Mouse (Mus musculus): ENCODE measurements around the gene Pcp4.
"Not testable (repeated sequence)": the region's sequence is repeated elsewhere in the genome, so short reads cannot be mapped to it uniquely, and the experiment has no call there.

The Pcp4 gene

DNA sequence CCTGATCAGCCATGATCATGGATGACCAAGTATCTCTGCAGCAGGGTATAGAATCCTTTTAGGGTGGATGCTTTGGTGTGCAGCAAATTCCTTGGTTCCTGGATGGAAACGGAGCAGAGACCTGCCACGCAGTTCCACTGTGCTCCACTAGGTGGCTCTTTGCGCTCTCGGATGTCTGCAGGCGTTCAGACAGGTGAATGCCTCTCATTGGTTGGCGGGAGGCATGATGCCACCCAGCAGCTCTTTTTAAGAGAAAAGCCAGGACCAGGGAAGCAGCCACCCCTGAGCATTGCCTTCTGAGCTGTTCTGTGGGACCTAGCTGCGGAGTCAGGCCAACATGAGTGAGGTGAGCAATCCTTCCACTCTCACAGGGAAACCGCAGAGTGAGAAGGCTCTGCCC, at the start of gene Pcp4:
Gene Pcp4 (plus strand): TSS at position 162 of the 400 bp plus-strand sequence.
- peak; percentile 56 for DNase-seq (ENCODE audit: inconsistent ontology term)

DNA sequence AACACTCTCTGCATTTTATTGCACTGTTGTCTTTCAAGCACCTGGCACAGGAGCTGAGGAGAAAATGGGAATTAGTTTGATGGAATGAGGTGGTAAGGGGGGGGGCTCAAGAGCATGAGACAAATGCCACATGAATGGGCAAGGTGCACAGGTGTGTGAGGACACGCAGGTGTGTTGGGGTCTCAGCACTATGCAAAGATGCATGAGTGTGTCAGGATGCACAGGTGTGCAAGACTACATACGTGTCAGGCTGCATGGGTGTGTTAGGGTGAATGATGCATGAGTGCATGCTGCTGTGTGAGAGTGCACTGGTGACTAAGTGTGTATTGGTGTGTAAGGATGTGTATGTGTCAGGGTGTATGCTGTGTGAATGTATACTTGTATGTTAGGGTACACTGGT, 42.4 kb upstream of the Pcp4 start:
- no peak for DNase-seq (ENCODE audit: inconsistent ontology term)

DNA sequence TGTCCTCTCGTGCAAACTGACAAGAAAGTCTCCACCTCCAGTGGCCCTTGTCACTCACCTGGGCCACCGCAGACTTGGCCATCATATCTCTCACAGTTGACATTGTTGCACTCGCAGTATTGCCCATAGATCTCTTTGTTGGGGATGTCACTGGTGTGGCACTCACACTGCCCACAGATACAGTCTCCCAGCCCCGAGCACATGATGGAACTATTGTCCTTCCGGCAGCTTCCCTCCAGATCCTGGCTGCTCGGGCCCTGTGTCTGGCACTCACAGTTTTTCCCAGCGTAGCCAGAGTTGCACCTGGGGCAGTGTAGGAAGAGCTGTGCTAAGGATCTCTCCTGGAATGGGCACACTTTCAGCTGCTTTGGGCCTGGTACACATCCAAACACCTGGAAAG, 40.7 kb upstream of the Pcp4 start:
- DNase-seq (ENCODE audit: inconsistent ontology term): no peak

DNA sequence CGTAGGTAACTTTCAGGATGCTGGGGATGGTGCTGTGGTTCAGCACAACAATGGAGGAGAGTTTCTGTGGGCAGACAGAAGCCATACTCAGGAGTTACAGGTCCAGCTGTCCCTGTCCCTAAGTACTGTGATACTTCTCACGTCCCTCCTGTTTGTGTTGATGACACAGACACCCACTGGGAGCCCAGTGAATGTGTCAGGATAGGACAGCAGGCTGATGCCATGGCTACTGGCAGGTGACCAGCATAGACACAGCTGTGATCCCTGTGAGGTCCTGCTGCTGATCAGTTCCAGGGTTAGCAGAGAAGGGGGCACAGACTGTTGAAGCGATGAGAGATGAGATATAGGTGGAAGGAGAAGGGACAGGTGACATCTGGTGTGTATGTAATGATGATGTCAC, 38.4 kb upstream of the Pcp4 start:
- DNase-seq (ENCODE audit: inconsistent ontology term): no peak

DNA sequence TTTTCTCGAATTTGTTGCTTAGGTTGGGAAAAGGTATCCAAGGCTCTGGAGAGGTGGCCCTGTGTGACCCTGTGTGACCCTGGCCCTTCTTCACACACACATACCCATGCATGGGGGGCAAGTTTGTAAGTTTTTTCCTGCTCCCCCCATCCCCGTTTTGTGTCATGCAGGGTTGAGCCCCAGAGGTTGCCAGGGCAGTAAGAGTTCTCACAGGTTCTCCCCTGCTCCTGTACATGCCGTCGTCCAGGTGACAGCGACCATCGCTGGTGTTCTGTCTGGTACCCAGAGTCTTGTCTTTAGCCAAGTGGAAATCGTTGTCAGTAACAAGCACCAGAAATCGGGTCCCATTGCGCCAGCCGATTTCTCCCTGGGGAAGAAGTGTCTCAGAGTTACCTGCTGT, 34.1 kb upstream of the Pcp4 start:
- no peak for DNase-seq (ENCODE audit: inconsistent ontology term)

DNA sequence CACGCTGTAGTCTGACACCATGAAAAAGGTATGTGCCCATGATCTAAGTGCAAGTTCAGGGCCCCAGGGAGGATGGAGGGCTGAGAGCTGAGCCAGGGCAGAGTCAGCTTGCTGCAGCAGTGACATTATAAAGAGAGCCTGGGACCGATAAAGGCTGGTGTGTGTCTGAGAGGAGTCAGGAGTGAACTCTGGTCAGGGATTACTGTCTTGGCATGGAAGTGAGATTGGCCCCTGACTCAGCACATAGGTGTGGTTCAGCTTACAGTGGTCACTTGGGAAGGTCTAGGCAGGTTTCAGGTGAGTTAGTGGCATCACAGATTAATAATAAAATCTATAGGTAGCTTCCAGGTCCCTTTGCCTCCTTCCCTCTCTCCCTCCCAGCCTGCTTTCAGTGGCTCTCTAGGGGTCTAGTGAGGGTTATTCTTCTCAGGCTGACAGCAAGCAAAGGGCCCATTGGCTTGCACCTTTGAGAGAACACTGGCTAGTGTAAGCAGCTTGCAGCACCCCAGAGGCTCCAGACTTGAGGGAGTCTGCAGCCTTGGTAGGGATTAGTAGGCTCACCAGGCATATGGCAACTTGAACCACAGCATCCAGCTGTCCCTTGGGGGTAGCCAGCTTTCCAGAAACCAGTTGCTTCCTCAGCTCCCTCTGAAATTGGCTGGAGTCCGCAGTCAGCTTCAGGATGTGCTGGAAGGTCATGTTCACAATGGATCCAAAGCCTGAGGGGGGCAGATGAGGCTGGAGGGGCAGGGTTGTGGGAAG, 33.2 kb upstream of the Pcp4 start:
- no peak for DNase-seq (ENCODE audit: inconsistent ontology term)

DNA sequence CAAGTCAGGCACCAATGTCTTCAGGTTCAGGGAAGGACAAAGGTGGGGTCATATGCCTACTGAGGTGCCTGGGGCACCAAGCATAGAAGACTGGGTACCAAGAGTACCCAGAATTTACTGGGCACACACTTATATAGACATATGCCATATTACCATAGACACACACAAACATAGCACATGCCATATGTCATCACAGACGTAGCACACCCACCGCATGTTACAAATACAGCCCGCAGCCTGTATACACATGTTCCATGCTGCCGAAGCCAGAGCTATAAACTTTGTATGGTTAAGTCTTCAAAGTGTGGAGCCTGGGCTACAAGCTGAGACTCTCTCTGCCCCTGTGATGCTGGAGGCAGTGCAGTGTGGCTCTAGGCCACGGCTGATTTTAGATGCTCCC, 28.5 kb upstream of the Pcp4 start:
- no peak for DNase-seq (ENCODE audit: inconsistent ontology term)

DNA sequence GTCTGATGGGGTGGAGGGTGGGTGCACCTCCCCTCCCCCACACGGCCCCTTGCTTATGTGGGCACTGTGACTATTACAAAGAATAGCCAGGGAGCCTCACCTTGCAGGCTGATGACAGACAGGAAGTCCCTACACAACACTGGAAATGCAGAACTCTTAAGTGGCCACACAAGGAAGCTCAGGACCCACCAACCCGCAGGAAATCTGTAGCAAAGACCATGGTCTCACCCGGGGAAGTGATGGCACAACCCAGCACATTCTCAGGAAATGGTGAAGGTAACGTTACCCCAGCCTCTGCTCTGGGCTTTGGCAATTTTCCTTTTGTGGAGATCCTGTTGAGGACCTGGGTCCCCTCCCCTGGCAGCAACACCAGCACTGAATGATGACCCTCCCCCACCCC, 27.7 kb upstream of the Pcp4 start:
- no peak for DNase-seq (ENCODE audit: inconsistent ontology term)

DNA sequence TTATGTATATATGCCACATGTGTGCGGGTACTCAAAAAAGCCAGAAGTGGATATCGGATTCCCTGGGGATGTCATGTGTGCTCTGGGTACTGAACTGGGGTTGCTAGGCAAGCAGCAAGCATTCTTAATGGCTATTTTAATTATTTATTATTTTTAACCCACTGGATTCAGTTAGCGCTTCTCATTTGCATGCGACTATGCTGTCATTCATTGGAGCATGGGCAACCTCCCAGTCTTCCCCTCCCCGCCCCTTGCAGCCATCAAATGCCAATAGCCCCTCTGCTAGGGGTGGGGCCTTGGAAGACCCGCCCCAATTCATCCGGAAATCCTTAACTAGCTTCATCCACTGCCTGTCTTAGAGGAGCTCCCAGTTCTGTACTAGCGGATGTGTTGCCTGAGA, 26.5 kb upstream of the Pcp4 start:
- DNase-seq (ENCODE audit: inconsistent ontology term): no peak

DNA sequence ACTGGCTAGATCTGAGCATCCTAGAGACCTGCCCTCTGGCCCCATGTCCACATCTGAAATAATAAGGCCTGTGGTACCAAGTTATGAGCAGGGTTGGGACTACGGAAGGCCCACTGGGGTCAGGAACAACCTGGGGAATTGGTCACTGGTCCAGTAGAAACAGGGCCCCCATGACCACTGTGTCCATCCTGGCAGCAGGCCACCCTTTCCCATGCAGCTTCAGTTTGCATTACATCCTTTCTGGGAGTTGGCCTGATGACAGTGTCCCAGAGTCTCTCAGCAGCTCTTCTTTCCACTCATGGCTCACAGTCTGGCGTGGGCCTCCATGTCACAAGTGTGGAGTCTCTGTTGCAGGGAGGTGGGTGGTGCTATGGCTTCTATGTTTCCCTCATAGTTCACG, 25.6 kb upstream of the Pcp4 start:
- no peak for DNase-seq (ENCODE audit: inconsistent ontology term)

DNA sequence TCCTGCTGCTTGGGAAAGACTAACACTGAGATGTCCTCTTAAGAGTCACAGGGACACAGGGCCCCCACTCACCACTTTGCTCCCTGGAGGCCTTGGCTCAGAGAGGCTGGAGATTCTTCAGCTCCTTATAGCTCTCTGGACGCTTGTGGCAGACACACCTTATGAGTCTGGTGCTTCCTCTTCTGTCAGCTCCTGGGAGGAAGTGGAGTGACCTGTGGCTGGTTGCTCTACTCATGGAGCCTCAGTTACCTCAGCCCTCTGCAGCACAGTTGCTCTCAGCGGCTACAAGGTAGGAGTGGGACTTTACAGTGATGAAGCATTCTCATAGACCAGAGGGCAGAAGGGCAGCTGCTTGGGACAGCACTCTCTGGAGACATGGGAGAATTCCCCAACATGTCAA, 23.9 kb upstream of the Pcp4 start, which contains the start of gene Itgb2l:
Gene Itgb2l (minus strand): TSS at position 152 of the 400 bp plus-strand sequence.
- DNase-seq (ENCODE audit: inconsistent ontology term): no peak

DNA sequence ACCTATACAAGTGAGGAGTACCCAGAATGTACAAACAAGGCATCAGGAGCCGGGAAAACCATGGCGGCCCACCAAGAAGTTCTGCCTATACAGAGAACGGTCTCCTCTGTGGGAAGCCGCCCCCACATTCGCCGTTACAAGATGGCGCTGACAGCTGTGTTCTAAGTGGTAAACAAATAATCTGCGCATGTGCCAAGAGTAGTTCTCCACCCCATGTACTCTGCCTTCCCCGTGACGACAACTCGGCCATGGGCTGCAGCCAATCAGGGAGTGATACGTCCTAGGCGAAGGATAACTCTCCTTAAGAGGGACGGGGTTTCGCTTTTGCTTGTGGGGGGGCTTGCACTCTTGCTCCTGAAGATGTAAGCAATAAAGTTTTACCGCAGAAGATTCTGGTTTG, 16.5 kb upstream of the Pcp4 start:
- DNase-seq (ENCODE audit: inconsistent ontology term): not testable (repeated sequence)

DNA sequence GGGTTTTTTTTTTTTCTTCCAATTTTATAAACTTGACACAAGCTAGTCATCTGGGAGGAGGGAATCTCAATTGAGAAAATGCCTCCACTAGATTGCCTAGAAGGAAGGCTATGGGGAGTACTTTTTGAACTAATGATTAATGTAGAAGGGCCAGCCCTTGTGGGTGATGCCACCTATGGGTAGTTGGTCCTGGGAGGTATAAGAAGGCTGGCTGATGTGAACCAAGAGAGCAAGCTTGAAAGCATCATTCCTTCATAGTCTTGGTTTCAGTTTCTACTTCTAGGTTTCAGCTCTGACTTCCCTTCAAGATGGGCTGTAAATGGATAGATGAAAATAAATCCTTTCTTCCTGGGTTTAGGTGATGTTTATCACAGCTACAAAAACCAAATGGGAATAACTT, 13.3 kb upstream of the Pcp4 start:
- DNase-seq (ENCODE audit: inconsistent ontology term): no peak

DNA sequence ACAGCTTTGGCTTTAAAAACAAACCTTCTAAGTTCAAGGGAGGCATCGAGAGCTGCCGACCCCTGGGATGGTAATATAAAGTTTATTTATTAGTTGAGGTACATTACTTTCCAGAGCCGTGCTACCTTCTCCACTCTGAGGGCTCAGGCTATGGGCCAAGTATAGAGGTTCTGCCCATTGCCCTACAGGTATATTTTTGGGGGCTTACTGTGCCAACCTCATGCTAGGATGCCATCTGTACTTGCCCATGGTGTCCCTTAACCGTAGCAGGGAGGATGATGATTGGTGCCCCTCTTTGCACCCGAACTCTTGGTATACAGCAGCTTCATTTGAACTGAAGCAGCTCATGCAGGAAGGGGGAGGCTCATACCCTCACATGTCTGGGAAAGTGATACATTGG, 9.8 kb upstream of the Pcp4 start:
- no peak for DNase-seq (ENCODE audit: inconsistent ontology term)

DNA sequence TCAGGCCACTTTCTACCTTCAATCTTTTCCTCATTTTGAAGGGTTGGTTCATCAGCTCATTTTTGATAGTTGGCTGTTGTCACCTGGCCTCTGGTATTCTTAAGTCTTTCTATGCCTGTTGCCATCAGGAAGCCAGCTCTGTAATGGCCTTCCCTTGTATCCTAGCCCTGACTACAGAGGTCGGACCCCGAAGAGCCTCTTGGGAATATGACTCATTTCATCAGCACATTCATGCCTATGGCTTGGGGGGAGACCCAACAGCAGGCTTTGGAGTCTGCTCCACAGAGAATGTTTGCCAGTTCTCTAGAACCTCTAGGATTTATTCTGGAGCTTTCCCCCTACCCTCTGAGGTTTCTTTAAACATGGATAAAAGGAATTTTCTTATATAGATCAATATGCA, 8.1 kb upstream of the Pcp4 start:
- DNase-seq (ENCODE audit: inconsistent ontology term): no peak

DNA sequence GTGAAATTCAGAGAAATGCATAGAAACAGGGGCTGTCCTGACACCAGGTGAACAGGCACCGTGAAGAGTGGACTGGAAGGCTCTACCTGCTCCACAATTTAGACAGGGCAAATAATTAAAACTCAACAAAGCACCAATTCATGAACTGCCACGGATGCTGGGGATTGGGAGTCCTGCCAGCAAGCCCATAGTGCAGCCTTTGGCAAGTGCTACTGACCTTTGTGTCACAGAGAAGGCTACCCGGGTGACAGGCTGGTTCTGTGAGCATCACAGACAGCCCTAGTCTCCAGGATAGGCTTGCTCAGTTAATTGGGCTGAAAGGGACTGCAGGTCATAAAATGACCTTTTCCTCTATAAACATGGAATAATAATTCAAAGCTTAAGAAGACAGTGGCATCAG, 6.6 kb upstream of the Pcp4 start:
- DNase-seq (ENCODE audit: inconsistent ontology term): no peak

DNA sequence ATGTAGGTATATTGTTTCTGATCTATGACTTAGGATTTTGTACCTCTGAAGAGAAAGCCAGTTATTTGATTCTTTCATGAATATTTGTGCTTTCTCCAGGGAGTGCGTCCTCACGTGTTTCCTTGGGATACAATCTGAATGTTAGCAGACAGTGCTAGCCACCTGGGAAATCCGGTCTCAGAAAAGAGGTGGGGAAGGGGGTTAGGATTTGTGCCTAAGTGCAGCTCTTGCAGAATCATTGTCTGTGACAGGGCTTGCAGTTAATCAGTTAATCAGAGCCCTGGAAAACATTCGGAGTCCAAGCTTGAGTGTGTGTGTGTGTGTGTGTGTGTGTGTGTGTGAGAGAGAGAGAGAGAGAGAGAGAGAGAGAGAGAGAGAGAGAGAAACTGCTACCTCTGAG, 605 bp downstream of the Pcp4 start:
- DNase-seq (ENCODE audit: inconsistent ontology term): no peak

DNA sequence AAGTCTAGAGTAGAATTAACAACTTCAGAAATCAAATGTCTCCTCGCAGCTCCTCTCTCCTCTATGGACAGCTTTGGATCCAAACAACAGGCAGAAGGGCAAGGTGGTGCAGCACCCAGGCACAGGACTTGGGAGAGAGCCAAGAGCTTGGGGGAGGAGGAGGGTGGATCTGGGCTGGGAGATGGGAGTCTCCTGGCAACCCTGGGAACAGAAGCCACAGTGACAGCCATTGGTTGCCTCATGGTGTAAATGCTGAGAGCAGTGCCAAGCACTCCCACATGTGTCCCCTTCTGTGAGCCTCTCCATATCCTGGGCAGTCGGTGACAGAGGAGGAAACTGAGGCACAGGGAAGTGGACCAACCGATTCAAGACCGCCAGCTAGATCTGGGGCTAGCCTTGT, 1.3 kb downstream of the Pcp4 start:
- DNase-seq (ENCODE audit: inconsistent ontology term): peak; percentile 33

DNA sequence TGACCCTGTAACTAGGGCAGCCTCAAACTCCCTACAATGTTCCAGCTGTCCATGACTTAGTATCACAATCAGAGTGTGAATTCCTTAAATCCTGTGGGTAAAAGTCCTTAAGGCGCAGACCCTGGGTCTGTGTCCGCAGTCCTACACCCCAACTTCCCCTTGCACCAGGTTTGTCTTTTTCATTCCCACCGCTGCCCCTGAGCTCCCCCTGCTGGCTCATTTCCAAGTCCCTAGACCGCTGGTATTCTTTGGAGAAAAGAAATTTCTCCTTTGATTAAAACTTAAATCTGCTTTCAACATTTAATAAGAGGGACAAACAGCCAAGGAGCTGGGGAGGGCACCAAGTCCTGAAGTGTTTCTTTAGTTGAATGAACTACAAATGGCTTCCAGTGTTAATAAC, 2.2 kb downstream of the Pcp4 start:
- DNase-seq (ENCODE audit: inconsistent ontology term): no peak

DNA sequence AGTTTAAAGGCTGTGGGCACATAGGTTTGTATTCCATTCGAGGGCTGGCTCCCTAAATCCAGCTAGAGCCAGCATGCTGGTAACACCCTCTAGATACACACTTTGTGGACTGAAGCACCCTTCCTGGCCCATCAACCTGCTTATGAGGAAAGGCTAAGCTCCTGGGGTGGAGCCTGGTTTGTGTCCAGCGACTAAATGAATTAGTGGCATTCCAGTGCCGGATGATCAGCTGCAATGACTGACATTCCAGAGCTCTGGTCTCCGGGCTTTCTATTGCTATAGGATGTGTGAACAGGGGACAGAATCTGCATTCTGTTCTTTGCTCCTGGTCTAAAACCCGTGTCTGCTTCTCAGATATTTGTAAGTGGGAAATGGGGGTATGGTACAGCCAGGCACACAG, 5.0 kb downstream of the Pcp4 start:
- peak; percentile 58 for DNase-seq (ENCODE audit: inconsistent ontology term)

DNA sequence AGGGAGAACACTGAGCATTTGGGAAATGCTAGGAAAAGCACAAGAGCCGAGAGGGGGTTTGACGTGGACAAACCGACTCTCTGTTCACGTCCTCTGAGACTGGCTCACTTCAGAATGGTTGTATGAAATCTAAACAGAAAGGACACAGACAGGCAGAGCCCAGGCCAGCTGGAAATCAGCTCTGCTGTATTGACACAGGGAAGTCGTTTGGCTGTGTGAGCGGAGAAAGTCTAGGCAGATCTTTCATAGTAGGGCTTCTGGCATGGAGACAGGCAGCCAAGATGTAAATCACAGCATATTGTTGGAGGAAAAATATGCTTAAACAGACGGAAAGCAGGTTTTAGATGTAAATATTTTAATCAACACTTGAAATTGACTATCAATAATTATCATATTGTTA, 5.4 kb downstream of the Pcp4 start:
- no peak for DNase-seq (ENCODE audit: inconsistent ontology term)

DNA sequence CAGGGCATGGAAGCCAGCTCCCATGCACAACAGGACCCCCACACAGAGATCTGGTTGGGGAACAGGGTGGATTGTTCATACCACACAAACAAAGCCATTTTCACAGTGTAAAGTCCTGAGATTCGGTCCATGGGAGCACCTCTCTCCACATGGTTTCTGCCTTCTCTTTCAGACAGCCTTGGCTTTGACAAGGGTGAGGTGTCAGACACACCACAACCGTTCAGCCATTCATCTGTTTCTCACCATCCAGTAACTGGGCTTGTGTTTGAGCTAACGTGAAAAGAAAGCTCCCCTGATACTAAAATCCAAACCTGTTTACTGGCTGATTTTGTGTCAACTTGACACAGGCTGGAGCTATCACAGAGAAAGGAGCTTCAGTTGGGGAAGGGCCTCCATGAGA, 6.8 kb downstream of the Pcp4 start:
- DNase-seq (ENCODE audit: inconsistent ontology term): no peak

DNA sequence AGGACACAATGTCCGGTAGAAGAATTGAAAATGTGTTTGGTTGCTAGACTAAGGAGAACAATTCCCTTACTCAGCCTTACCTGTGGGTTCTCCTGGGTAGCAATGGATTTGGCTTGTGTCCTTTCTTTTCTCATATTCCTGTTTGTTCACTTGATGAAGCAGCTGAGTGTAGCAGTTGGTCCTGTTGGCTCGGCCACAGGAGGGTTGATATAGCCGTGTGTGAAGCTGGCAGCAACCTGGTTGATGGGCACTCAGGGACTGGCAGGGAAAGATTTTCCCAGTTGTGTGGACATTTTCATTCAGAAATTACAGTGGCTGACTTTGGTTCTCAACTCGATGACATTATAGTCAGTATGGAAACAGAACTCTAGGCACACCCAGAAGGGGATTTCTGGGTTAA, 14.4 kb downstream of the Pcp4 start:
- no peak for DNase-seq (ENCODE audit: inconsistent ontology term)

DNA sequence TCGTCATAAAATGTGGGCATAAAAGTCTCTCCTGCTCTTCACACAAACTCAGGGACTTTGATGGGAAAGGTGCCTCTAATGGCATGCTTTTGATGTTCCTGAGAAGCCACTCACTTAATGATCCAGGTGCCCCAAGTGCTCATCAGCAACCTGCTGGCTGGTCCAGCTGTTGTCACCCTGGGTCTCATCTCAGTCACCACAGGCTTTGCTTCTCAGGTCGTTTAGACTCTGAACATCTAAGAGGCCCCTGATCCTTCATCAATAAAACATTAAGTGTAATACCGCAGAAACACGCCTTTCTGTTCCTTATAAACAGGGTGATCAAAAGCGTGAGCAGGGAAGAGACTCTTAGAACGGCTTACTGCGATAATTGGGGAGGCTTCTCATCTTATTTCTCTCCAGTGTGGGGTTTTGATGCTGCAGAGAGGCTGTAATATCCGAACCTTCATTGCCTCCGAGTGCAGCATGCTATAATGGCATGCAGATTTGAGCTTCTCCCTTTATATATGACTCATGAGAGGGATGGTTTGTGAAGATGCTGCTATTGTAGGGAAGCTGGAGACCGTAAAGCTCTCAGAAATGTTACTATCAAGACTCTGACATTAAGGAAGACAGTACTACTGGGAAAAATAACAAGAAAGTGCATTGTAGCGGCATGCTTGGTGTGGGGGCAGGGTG, 19.7 kb downstream of the Pcp4 start:
- DNase-seq (ENCODE audit: inconsistent ontology term): no peak

All from Muller cell, postnatal 12 days (primary cell).